Mouse (Mus musculus) small intestine, adult 2 months (tissue): ENCODE measurements around the gene Prpf31.

Experiments used
- CTCF ChIP-seq: fragments of 200-500 bp; IDR thresholded peaks from 2 replicates; pipeline ENCODE4 v1.5.1; 2012; ENCODE audit warnings: low read depth, mild to moderate bottlenecking, control low read depth, inconsistent platforms, low read length, moderate library complexity, mixed read lengths; ENCODE audit not compliant: insufficient replicate concordance, insufficient read length; ENCODE audit errors: extremely low read depth
- POLR2A ChIP-seq: fragments of 200-500 bp; IDR thresholded peaks from 2 replicates; pipeline ENCODE4 v1.6.1; 2012; ENCODE audit warnings: low read depth, mild to moderate bottlenecking, control low read depth, inconsistent platforms, low read length, moderate library complexity

DNA sequence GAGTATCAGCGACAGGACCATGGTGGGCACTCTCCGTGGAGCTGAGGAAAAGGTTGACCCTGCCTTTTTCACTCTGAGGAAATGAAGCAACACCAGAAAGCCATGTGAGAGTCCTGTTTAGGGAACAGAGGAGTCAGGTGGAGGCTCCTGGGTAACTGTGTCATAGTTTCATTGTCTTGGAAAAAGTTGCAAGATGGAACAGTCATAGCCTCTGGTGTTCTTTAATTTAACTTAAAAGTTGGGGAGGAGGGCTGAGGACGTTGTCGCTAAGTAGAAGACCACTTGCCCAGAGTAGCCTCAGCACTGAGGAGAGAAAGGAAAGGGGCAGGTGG is 13.8 kb upstream of the Prpf31 start, which contains the start of gene Oscar:
- TF ChIP-seq CTCF (no peak), POLR2A (no peak)
